ENCODE assay signal across 12 mouse cellular contexts in the genomic region with DNA sequence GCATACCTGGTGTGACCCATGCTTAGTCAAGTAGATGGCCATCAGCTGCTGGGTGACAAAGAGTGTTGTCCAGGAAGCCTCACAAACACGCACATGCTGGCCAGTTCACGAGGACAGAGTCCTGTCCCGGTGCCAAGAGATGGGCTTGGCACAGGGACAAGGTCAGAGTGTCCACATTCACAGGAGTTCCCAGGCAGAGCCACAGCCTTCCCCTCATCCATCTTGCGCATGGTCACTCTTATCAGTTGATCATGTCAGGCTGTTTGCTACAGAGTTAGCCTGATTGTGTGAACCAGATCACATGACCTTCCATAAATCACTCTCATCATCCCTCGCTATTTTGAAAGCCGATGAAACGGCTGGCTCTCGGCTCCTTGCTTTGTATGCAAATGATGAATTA.
A peak's percentile ranks its signal among the peaks of the same experiment; 100 is the strongest.
DNase-seq lines count a peak whose midpoint lies in the region; ATAC-seq and TF ChIP-seq lines count a peak whose summit lies in the region.
"Had no signal": no experiment of that assay in that cellular context is flagged by ENCODE, and none has a peak within 500 bp of the region (broad histone marks: within the 10 kb centered on the region; RNA-seq: fewer than 3 reads in every experiment).

No protein-coding gene starts in this region.

- H3K4me2 ChIP-seq in lung, postnatal 0 days (replicated peaks; ENCODE audit: low read depth, low read length), result no peak overlapping the region
- H3K4me2 ChIP-seq in midbrain, postnatal 0 days (ENCODE audit: low read depth, low read length, poor library complexity, severe bottlenecking), result no peak overlapping the region

- no peak for TF ChIP-seq POLR2A in kidney, adult 2 months (IDR thresholded peaks at IDR 0.05; ENCODE audit: low read depth, low read length)

- TF ChIP-seq EP300 in lung, postnatal 0 days (IDR thresholded peaks at IDR 0.05), result no peak

- H3K27me3 ChIP-seq in lung, postnatal 0 days (replicated peaks; ENCODE audit: insufficient read depth, low read length), result no peaks in the 10 kb centered on the region
- no peaks in the 10 kb centered on the region for H3K27me3 ChIP-seq in kidney, adult 2 months (replicated peaks; ENCODE audit: control insufficient read depth, insufficient read depth, low read length)
- no peaks in the 10 kb centered on the region for H3K27me3 ChIP-seq in midbrain, postnatal 0 days (ENCODE audit: insufficient read depth, low read length)

- H3K36me3 ChIP-seq in lung, postnatal 0 days (ENCODE audit: insufficient read depth, low read length), result no peaks in the 10 kb centered on the region
- no peaks in the 10 kb centered on the region for H3K36me3 ChIP-seq in kidney, adult 2 months (ENCODE audit: control insufficient read depth, insufficient read depth, low read length)
- no peaks in the 10 kb centered on the region for H3K36me3 ChIP-seq in midbrain, postnatal 0 days (ENCODE audit: insufficient read depth, low read length)

- TF ChIP-seq CTCF in lung, postnatal 0 days (IDR thresholded peaks at IDR 0.05), result no peak
- TF ChIP-seq CTCF in kidney, adult 2 months (conservative IDR thresholded peaks at IDR 0.05; ENCODE audit: insufficient read depth, insufficient read length, low read depth, low read length), result no peak
- TF ChIP-seq CTCF in midbrain, postnatal 0 days (IDR thresholded peaks at IDR 0.05), result no peak

- 18% methylated on average over 8 of the region's 8 CpGs for WGBS in lung, postnatal 0 days
- 38% methylated on average over 8 of the region's 8 CpGs for WGBS in kidney, adult 2 months
- WGBS in midbrain, postnatal 0 days, result 66% methylated on average over 8 of the region's 8 CpGs

- no peak for ATAC-seq in lung, postnatal 0 days
- ATAC-seq in midbrain, postnatal 0 days (ENCODE audit: low FRiP score), result no peak
- ATAC-seq: forebrain, postnatal 0 days had no signal

- no peak overlapping the region for H3K27ac ChIP-seq in lung, postnatal 0 days (ENCODE audit: low read length)
- H3K27ac ChIP-seq in kidney, adult 2 months (ENCODE audit: insufficient read depth, low read depth, low read length), result no peak overlapping the region
- no peak overlapping the region for H3K27ac ChIP-seq in midbrain, postnatal 0 days (ENCODE audit: low read depth, low read length)
- H3K27ac ChIP-seq: heart, adult 2 months had no signal

- no peaks in the 10 kb centered on the region for H3K9me3 ChIP-seq in lung, postnatal 0 days (ENCODE audit: low read length)
- no peaks in the 10 kb centered on the region for H3K9me3 ChIP-seq in midbrain, postnatal 0 days (ENCODE audit: low read length)

- H3K4me3 ChIP-seq in lung, postnatal 0 days (ENCODE audit: low read depth, low read length), result no peak overlapping the region
- no peak overlapping the region for H3K4me3 ChIP-seq in kidney, adult 2 months (ENCODE audit: insufficient read depth, low read depth, low read length)
- no peak overlapping the region for H3K4me3 ChIP-seq in midbrain, postnatal 0 days (ENCODE audit: low read depth, low read length)
- H3K4me3 ChIP-seq: heart, adult 2 months had no signal

- peak; percentile 29 to 38 for DNase-seq in cerebellum, postnatal 10 days
- no peak for DNase-seq in cerebellum, adult 11-12 months
- DNase-seq in lung, postnatal 0 days (ENCODE audit: low spot score), result peak; percentile 31
- no peak for DNase-seq in lung, postnatal 25 days (ENCODE audit: low spot score)
- DNase-seq in kidney, adult 2 months, result peak; percentile 83
- peak; percentile 61 for DNase-seq in ovary, postnatal 36 days (ENCODE audit: low spot score)
- DNase-seq in midbrain, postnatal 0 days (ENCODE audit: low spot score), result no peak
- DNase-seq in frontal cortex, postnatal 14 days (ENCODE audit: low spot score in 2 of 2), result no peak
- DNase-seq: cerebellum, adult 2 months; forebrain, postnatal 0 days; heart, adult 2 months; heart, postnatal 36 days had no signal

- no peaks in the 10 kb centered on the region for H3K4me1 ChIP-seq in lung, postnatal 0 days (ENCODE audit: insufficient read depth, low read depth, low read length)
- H3K4me1 ChIP-seq in kidney, adult 2 months (ENCODE audit: control insufficient read depth, insufficient read depth, low read length), result no peaks in the 10 kb centered on the region
- H3K4me1 ChIP-seq in midbrain, postnatal 0 days (ENCODE audit: insufficient read depth, low read length), result no peaks in the 10 kb centered on the region

- H3K9ac ChIP-seq in lung, postnatal 0 days (replicated peaks; ENCODE audit: low read depth), result no peak overlapping the region
- H3K9ac ChIP-seq in midbrain, postnatal 0 days (replicated peaks; ENCODE audit: low read length, poor library complexity, severe bottlenecking), result no peak overlapping the region
- H3K9ac ChIP-seq: forebrain, postnatal 0 days had no signal

Comparison
In these comparisons a context has a peak if more than half of its experiments do, and no peak if none do; other contexts are left out.
1. DNase-seq: peak in cerebellum, postnatal 10 days (2 of 2), lung, postnatal 0 days (single experiment), kidney, adult 2 months (single experiment) and ovary, postnatal 36 days (single experiment); none in cerebellum, adult 11-12 months (single experiment), lung, postnatal 25 days (single experiment), midbrain, postnatal 0 days (single experiment) and frontal cortex, postnatal 14 days (0 of 2).